Mouse (Mus musculus) cerebellum, adult 8-10 months (tissue): ENCODE results near the gene Gm42742.

Experiments used
- DNase-seq: peaks from one replicate; pipeline ENCODE4 v3.0.0; 2022

Gene Gm42742

GRCm38 (mm10) chr7:127019306-127019960, 1.5 kb downstream of the Gm42742 start:
- DNase-seq: peak; percentile 47

DNA sequence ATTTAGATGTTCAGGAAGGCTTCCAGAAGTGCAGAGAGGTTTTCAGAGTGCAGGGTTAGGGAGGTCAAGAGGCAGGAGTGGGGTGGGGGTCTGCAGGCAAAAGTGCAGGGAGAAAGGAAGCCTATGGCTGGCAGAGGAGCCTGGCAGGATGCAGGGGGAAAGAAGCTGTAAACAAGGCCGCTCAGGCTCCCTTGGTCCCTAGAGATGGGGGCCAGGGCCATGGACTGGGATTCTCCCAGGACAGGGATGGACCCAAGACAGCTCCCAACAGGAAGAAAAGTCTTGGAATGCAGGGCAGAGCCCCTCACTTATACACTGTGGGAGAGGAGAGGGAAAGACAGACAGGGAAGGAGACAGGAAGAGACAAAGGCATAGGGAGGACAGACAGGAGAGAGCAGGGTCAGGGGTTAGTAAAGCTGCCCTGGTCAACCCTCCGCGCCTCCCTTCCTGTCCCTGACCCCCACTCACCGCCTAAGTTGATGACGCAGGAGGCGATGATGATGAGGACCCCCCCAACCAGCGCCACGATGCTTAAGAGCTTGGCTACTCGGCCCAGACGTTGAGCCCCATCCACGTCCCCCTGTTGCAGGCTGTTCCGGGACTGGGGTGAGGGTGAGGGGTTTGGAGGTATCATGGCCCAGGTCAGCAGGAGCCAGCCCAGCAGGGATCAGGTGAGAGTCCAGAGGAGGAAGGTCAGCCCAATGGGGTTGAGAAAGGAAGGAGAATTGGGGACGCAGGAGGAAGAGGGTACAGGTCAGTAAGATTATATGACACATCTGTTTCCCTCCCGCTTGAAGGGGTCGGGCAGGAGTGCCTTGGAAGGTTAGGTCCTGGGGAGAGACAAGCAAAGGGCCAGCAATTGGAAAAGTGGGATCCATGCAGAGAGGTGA, 2.2 kb downstream of the Gm42742 start:
- peak; percentile 52 for DNase-seq

- DNase-seq: no peak
Observed at GRCm38 (mm10) chr7:127017950-127018345, 2.9 kb downstream of the Gm42742 start.

DNA sequence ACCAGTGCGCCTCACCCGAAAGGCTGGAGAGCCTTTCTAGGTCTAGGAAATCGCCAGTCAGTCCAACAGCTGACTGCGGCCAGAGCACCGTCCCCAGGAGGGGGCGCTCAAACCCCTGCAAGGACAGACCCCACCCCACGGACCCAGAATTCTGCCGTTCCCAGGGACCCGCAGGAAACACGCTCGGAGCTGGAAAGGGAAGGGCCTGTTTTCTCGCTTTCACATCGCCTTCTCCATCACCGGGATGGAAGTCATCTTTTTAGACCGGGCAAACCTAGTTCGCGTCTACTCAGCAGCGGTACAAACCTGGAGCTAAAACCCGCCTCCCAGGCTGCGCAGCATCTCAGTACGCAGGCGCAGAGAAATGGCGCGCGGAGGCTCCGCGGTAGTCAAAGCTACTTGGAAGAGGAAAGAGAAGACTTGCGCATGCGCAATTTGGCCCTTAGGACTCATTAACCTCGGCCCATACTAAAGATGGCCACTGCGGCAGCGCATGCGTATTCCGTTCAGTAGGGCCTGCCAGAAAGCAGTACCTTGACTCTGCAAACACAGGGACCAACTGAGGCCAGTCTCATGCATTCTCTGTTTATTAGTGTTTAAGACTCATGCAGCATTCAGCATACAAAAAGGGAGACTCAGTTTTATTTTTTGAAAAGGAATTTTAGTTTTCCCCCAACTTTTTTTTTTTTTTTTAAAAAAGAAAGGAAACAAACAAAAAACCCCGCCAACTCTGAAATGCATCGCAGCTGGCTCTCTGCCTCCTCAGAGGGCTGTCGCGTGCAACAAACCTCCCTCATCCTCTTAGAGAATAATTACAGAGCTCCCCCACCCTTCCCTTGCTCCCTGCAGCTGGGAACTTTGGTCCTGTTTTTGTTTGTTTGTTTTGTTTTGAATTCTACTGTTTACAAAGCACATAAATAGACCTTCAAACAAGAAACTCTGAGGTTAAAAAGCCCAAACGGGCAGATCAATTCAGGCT, 3.6 kb downstream of the Gm42742 start, which contains the start of gene Pagr1a:
Gene Pagr1a (minus strand): TSS at position 382 of the 979 bp plus-strand sequence.
- peak; percentile 97 for DNase-seq

GRCm38 (mm10) chr7:127016486-127016938, 4.4 kb downstream of the Gm42742 start:
- DNase-seq: peak; percentile 71

GRCm38 (mm10) chr7:127016481-127016485, 4.6 kb downstream of the Gm42742 start, which contains the start of gene Pagr1b:
Gene Pagr1b, minus strand, starts transcription at chr7:127016484.
- DNase-seq: no peak

GRCm38 (mm10) chr7:127016081-127016480, 4.8 kb downstream of the Gm42742 start:
- DNase-seq: peak; percentile 61

GRCm38 (mm10) chr7:127014993-127015392, 5.9 kb downstream of the Gm42742 start:
- DNase-seq: no peak

DNA sequence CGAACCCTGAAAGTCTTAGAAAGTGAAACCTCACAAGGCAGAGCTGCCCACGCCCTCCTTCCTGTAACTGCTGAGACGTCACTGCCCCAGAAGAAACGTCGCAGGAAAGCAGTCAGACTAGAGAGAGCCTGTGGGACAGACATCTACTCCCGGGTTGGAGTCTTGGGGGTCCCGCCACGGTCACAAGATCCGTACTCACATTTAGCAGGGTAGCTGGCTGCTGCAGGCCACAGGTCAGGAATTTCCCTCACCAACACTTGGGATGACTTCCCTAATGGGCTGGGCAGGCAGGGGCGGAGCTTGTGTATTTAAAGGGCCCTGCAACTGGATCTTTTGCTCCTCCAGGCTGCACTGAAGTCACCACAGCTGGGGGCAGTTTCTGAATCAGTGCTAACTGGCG, 6.6 kb downstream of the Gm42742 start, which contains the start of gene Mvp:
Gene Mvp (minus strand): TSS at position 302 of the 400 bp plus-strand sequence.
- DNase-seq: peak; percentile 66

DNA sequence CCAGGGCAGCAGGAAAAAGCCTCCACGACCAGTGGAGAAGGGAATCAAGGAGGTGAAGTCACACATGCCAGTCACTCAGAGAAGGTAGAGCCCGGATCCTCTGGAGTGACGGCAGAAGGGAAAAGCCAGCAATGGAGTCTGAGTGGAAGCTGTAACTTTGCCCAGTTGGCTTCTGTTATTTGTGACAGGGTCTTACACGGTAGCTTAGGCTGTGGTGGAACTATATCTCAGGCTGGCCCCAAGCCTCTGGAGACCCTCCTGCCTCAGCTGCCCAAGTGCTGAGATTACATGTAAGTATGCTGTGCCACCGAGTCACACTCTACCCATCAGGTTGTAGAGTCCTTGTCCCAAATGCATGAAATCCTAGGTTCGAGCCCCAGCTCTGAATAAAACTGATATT, 7.5 kb downstream of the Gm42742 start:
- no peak for DNase-seq

DNA sequence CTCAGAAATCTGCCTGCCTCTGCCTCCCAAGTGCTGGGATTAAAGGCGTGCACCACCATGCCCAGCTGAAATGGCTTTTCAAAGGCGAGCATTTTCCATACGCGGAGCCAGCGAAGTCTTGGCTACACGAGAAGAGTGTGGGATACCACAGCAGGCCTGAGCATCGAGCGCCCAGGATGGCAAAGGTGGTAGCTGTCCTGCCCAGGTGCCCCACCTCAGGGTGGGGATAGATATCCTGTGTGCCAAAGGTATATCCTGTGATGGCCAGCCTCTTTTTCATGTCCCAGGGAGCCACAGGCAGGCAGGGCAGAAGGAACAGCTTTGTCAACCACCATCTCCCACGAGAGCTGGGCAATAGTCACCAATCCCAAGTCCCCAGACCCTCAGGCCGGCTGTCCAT, 8.1 kb downstream of the Gm42742 start:
- DNase-seq: no peak

- no peak for DNase-seq
Observed at GRCm38 (mm10) chr7:127012374-127012773, 8.5 kb downstream of the Gm42742 start.

DNA sequence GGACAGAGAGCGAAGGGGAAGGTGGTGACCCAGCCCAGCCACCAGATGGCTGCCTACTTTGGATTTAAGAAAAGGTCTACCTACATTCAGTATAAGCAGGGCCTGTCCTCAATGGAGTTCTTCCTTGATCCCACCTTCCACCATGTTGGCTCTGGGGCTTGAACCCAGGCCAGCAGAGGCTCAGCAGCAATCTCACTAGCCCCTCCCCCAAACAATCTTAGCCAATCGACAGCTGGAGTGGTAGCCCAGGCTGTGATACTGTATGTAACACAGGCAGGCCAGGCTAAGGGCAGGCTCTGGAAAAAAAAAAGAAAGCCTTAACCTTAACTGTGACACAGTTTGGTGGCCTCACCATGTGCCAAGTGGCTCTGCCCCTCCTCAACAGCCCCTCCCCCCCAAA, 9.2 kb downstream of the Gm42742 start:
- no peak for DNase-seq

GRCm38 (mm10) chr7:127011051-127011450, 9.8 kb downstream of the Gm42742 start:
- DNase-seq: no peak

DNA sequence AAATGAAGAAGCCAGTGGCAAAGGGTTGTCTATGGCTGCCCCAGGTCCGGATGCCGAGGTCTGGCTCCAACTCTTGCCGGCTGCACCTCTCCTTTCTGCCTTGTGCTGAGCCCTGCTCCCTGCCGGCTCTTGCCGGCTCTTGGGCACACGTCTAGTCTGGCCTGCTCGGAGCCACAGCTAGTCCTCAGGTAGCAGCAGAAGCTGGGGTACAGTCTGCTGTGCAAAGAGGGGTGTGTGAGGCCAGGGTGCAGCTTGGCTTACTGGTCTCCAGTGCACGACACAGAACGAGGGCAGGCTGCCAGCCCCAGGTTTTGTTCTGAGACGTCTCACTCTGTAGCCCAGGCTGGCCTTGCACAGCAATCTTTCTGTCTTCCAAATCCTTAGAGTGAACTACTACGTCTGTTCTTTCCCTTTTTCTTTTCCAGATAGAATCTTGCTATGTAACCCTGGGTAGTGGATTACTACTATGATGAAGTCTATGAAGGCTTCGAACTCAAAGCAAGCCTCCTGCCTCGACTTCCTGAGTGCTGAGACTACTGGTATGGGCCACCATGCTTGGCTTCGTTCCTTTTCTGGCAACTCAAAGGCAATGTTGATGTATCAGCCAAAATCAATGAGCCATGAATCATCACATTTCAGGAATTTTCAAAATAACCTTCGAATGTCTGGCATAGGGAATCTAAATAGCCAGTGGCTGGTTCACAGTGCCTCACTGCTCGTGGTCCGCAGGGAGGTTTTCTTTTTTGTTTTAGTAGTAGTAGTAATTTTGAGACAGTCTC, 11.4 kb downstream of the Gm42742 start:
- peak; percentile 68 for DNase-seq

DNA sequence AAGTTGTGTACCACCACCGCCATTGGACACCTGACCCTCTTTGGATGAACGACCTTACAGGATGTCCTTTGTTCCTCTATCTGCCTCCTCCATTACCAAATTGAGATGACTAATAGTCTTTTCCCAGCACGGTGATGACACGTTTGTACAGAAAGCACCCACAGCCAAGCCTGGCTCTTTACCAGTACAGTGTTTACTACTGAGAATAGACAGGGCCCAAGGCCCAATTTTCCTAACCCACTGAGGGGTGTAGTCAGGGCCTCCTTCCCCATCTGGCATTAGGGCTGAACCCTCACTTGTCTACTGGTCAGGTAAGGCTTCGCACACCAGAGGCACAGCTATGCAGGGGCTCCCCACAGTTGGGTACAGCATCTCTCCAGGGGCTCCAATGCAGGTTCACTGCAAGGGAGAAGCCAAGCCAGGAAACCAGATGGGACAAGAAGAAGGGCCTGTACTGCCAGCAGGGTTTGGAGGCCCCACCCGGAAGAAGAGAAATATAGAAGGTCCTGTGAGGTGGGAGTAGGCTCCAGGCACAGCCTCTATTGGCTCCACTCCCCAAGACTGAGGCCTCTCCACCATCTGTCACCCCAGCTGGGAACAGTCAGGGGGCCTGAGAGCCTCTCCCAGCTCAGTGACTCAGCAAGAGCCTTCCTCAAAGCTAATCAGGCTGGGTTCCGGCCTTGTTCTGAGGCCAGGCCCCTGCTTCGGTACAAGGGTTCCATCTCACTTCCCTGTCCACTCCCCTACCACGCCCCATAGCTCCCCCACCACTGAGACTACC, 12.5 kb downstream of the Gm42742 start:
- DNase-seq: peak; percentile 97

GRCm38 (mm10) chr7:127007313-127008024, 13.4 kb downstream of the Gm42742 start:
- DNase-seq: no peak

DNA sequence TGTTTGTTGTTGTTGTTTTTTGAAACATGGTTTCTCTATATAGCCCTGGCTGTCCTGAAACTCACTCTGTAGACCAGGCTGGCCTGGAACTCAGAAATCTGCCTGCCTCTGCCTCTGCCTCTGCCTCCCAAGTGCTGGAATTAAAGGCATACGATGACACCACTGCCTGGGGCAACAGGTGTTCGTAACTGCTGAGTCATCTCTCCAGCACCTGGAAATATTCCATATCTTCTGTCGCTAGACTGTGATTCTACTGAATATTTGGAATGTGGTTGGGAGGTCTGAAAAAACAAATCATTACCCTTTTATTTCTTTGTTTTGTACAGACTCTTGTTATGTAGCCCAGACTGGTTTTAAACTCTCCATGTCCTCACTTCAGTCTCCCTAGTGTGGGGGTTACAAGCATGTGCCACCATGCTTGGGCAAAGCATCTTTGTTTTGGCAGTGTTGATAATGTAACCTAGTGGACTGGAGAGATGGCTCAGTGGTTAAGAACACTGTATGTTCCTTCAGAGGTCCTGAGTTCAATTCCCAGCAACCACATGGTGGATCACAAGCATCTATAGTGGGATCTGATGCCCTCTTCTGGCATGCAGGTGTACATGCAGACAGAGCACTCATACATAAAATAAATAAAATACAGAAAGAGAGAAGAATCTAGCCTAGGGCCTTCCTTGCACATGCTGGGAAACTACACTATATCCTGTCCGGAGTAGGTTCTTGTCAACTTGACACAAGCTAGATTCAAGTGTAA, 16.6 kb downstream of the Gm42742 start:
- no peak for DNase-seq

GRCm38 (mm10) chr7:127003620-127004019, 17.3 kb downstream of the Gm42742 start:
- DNase-seq: no peak

- DNase-seq: no peak
Observed at GRCm38 (mm10) chr7:126999568-126999967, 21.3 kb downstream of the Gm42742 start.
